Mouse (Mus musculus) neural tube, embryonic 11.5 days (tissue): ENCODE results near the gene Cenph. TPM values are rescaled to one million over a fixed set of nuclear protein-coding genes. Genes with fewer than 3 reads are reported as not detected.
A peak's percentile ranks its signal among the peaks of the same experiment; 100 is the strongest.
"Not testable (repeated sequence)": the region's sequence is repeated elsewhere in the genome, so short reads cannot be mapped to it uniquely, and the experiment has no call there.

ENCODE experiments used
- ATAC-seq: fragments of 200-750 bp; cut with Nextera tagmentation; 2 replicates; pipeline ENCODE4 v1.8.0; 2017; ENCODE audit warnings: moderate number of reproducible peaks, mild to moderate bottlenecking, moderate TSS enrichment, moderate library complexity; ENCODE audit not compliant: insufficient read depth, low FRiP score, low TSS enrichment
- DNase-seq: peaks from one replicate; pipeline ENCODE4 v3.0.0-alpha.2; 2015; ENCODE audit warnings: low spot score
- H3K27ac ChIP-seq: fragments of 300-500 bp; sonication (generic); 2 replicates; pipeline ENCODE4 v1.5.1; 2014; ENCODE audit warnings: low read depth, mild to moderate bottlenecking, low read length
- H3K27me3 ChIP-seq: fragments of 300-500 bp; sonication (generic); 2 replicates; pipeline ENCODE4 v1.6.1; 2014; ENCODE audit warnings: mild to moderate bottlenecking, low read length, mixed read lengths; ENCODE audit not compliant: control insufficient read depth, insufficient read depth
- H3K36me3 ChIP-seq: fragments of 300-500 bp; sonication (generic); 2 replicates; pipeline ENCODE4 v1.6.1; 2014; ENCODE audit warnings: mild to moderate bottlenecking, low read length, moderate library complexity, mixed read lengths; ENCODE audit not compliant: control insufficient read depth, insufficient read depth
- H3K4me1 ChIP-seq: fragments of 300-500 bp; sonication (generic); 2 replicates; pipeline ENCODE4 v1.6.1; 2014; ENCODE audit warnings: low read length, mixed read lengths; ENCODE audit not compliant: control insufficient read depth, insufficient read depth
- H3K4me2 ChIP-seq: fragments of 300-500 bp; sonication (generic); 2 replicates; pipeline ENCODE4 v1.6.1; 2014; ENCODE audit warnings: low read depth, mild to moderate bottlenecking, moderate library complexity
- H3K4me3 ChIP-seq: fragments of 300-500 bp; sonication (generic); 2 replicates; pipeline ENCODE4 v1.5.1; 2014; ENCODE audit warnings: low read depth, low read length
- H3K9ac ChIP-seq: fragments of 300-500 bp; sonication (generic); 2 replicates; pipeline ENCODE4 v1.6.1; 2014; ENCODE audit warnings: mild to moderate bottlenecking, low read length
- H3K9me3 ChIP-seq: fragments of 300-500 bp; sonication (generic); 2 replicates; pipeline ENCODE4 v1.6.1; 2016; ENCODE audit warnings: low read length; ENCODE audit not compliant: control insufficient read depth
- WGBS: fragments of 180-500 bp; shearing (Covaris S2); extraction: QIAGEN DNeasy Blood & Tissue Kit; methylation state at CpG from one replicate; pipeline ENCODE4 v1.1.7; 2014; 5-methylcytosine and 5-hydroxymethylcytosine counted together
- polyA plus RNA-seq: library from polyadenylated mRNA; unstranded; fragments of >200 nt; fragmentation: Nextera tagmentation; extraction: Ambion mirVana; gene quantifications from 2 replicates; pipeline ENCODE4 v1.2.1, GENCODE M21; 2014

The Cenph gene
- polyA plus RNA-seq, 1 experiment from 2014 or later = 44.0 TPM

DNA sequence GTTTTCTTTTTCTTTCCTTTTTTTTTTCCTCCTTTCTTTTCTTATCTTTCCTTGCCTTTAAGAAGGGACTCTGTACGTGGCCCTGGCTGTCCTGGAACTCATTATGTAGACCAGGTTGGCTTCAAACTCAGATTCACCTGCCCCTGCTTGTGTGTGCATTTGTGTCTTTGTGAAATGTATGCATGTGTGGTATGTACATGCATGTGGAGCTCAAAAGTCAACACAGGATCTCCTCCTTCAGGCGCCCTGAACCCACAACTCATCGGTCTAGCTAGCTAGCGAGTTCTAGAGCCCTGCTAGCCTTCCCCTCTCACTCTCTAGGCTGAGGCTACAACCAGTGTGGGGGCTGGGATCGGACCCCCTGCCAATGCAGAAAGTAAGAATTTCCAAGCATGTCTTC, 32.9 kb downstream of the Cenph start:
- no peaks in the 10 kb centered on the region for H3K9me3 ChIP-seq
- 91% methylated on average over 5 of the region's 5 CpGs for WGBS

DNA sequence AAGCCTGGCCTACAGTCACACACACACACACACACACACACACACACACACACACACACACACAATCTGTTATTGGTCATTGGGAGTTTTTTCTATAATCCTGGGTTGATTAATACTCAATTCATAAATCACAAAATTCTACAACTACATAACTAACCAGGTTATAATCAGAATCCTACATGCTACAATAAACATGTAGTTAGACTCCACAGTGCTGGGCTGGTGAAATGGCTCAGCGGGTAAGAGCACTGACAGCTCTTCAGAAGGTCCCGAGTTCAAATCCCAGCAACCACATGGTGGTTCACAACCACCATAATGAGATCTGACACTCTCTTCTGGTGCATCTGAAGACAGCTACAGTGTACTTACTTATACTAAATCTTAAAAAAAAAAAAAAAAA, 42.9 kb downstream of the Cenph start:
- ATAC-seq (no peak), DNase-seq (no peak)
- peaks cover 4% of the 10 kb centered on the region; the same call in 1 of the 2 replicates for H3K36me3 ChIP-seq
- no peak overlapping the region for H3K9ac ChIP-seq
- no peaks in the 10 kb centered on the region for H3K27me3 ChIP-seq
- H3K4me3 ChIP-seq = no peak overlapping the region
- no peak overlapping the region for H3K27ac ChIP-seq
- H3K4me2 ChIP-seq = no peak overlapping the region
- WGBS = 88% methylated on average over 2 of the region's 2 CpGs
- no peaks in the 10 kb centered on the region for H3K9me3 ChIP-seq
- no peaks in the 10 kb centered on the region for H3K4me1 ChIP-seq

More for the DNA sequence above, 32.9 kb downstream of the Cenph start:
- Histone ChIP-seq H3K4me2 (no peak overlapping the region), H3K27me3 (no peaks in the 10 kb centered on the region), H3K4me3 (no peak overlapping the region), H3K4me1 (no peaks in the 10 kb centered on the region; the same call in 1 of the 2 replicates), H3K36me3 (no peaks in the 10 kb centered on the region), H3K9ac (no peak overlapping the region), H3K27ac (no peak overlapping the region)
- ATAC-seq = no peak
- no peak for DNase-seq

DNA sequence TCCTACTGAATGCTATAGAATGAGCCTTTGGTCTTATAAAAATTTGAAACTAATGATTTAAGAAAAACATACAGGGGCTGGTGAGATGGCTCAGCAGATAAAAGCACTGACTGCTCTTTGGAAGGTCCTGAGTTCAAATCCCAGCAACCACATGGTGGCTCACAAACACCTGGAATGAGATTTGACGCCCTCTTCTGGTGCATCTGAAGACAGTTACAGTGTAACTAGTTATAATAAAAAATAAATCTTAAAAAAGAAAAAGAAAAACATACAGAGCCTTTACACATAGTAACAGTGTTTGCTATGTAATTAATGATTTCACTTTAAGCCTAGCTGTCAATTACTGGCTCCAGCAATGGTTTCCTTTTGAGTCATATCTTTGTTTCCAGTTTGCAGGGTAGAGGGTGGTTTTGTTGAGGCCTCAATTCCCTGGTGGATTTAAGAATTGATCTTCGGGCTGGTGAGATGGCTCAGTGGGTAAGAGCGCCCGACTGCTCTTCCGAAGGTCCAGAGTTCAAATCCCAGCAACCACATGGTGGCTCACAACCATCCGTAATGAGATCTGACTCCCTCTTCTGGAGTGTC, 44.1 kb downstream of the Cenph start:
- not testable (repeated sequence) for H3K9ac ChIP-seq, H3K27me3 ChIP-seq, H3K9me3 ChIP-seq, H3K4me3 ChIP-seq, DNase-seq, H3K36me3 ChIP-seq, H3K4me1 ChIP-seq, H3K27ac ChIP-seq, ATAC-seq
- WGBS = 91% methylated on average over 5 of the region's 6 CpGs
- H3K4me2 ChIP-seq = peak overlapping the region; percentile 54

DNA sequence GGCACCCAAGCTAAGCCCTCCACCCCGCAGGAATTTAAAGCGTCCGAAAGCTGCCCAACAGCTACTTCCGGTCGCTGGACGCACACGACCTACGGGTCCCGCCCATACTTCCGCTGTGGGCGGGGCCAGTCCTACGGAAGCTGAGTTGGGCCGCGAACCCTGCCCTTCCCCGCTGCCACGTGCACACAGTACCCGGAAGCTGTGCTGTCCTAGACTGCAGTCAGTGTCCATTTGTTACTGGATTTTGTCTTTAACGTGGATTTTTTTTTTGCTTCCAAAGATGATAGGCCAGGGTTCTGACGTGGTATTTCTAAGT, 44.9 kb downstream of the Cenph start, which contains the start of gene Cdk7:
Gene Cdk7, minus strand, starts transcription at position 79 of the 316 bp plus-strand sequence.
- H3K4me1 ChIP-seq = no peaks in the 10 kb centered on the region
- DNase-seq = peak; percentile 97
- WGBS = 0% methylated on average over 19 of the region's 19 CpGs

DNA sequence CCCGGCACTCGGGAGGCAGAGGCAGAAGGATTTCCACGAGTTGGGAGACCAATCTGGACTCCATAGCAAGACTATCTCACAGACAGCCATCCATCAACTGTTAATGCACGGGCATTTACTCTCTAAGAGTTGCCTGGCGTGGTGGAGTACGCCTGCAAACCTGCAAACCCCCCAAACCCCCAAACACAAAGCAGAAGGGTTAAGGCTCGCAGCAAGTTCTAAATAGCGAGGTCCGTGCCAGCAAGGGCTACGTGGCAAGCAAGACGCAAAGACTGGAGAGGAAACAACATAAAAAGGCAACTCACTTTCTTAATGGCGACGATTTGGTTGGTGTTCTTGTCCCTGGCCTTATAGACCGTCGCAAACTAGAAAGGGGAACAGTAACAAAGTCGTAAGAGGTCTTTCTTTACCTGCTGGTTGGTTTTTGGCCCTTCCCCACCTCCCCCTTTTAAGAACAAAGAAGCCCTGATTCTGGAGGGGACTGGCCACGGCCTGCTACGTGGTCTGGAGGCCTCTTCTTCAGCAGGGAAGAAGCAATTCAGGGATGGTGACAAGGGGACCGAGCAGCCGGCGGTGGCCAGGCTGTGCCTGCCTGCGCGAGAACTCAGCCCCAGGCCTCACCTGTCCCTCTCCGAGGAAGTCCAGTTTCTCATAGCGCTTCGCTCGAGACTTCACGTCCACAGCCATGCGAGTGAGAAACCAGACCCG, 45.4 kb downstream of the Cenph start:
- Histone ChIP-seq H3K27me3 (no peaks in the 10 kb centered on the region), H3K9ac (peak overlapping the region; percentile 84), H3K4me2 (peak overlapping the region; percentile 54), H3K4me3 (peak overlapping the region; percentile 89), H3K9me3 (no peaks in the 10 kb centered on the region), H3K4me1 (no peaks in the 10 kb centered on the region), H3K27ac (peak overlapping the region; percentile 81), H3K36me3 (peaks cover 6% of the 10 kb centered on the region; the same call in 1 of the 2 replicates)
- no peak for DNase-seq
- peak; percentile 79 for ATAC-seq
- WGBS = 2% methylated on average over 30 of the region's 30 CpGs

More for the DNA sequence above, 44.9 kb downstream of the Cenph start, which contains the start of gene Cdk7:
- Histone ChIP-seq H3K36me3 (peaks cover 6% of the 10 kb centered on the region; the same call in 1 of the 2 replicates), H3K4me3 (peak within 1 kb of the TSS; percentile 89), H3K27ac (peak within 1 kb of the TSS; percentile 81), H3K4me2 (peak within 1 kb of the TSS; percentile 54), H3K9ac (peak within 1 kb of the TSS; percentile 84), H3K9me3 (no peaks in the 10 kb centered on the region), H3K27me3 (no peaks in the 10 kb centered on the region)
- ATAC-seq = peak; percentile 100

DNA sequence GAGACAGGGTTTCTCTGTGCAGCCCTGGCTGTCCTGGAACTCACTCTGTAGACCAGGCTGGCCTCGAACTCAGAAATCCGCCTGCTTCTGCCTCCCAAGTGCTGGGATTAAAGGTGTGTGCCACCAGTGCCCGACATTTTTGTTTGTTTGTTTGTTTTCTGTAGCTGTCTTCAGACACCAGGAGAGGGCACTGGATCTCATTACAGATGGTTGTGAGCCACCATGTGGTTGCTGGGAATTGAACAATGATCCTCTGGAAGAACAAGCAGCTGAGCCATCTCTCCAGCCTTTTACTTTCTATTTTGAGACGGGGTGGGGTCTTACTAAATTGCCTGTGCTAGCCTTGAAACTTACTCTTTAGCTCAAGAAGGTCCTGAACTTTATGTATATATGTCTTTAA, 47.2 kb downstream of the Cenph start:
- H3K4me1 ChIP-seq, H3K9me3 ChIP-seq, H3K27ac ChIP-seq, H3K27me3 ChIP-seq, H3K36me3 ChIP-seq, ATAC-seq, H3K4me2 ChIP-seq, H3K9ac ChIP-seq, H3K4me3 ChIP-seq, DNase-seq: not testable (repeated sequence)
- WGBS = 91% methylated on average over 4 of the region's 4 CpGs

DNA sequence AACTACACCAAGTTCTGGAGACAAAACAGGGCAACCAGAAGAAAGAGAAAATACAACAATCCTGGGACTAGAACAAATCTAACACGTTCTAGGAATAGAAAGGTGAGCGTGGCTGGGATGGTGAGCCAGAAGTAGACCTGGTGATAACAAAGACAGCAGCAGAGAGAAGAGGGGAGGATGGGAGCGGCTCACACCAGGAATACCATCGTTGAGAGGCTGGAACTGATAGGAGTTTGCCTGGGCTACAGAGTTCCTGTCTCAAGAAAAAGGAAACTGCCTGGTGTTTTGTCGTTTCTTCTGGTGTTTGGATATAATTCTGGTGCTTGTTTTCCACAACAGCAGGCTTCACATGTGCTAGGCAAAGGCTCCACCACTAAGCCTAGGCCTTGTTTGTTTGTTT, 47.6 kb downstream of the Cenph start:
- H3K4me1 ChIP-seq = no peaks in the 10 kb centered on the region
- no peak for ATAC-seq
- H3K9me3 ChIP-seq = no peaks in the 10 kb centered on the region
- 93% methylated on average over 5 of the region's 5 CpGs for WGBS
- H3K27ac ChIP-seq = no peak overlapping the region
- no peak overlapping the region for H3K9ac ChIP-seq
- no peak overlapping the region for H3K4me2 ChIP-seq
- peaks cover 4% of the 10 kb centered on the region; the same call in 1 of the 2 replicates for H3K36me3 ChIP-seq
- H3K4me3 ChIP-seq = no peak overlapping the region
- H3K27me3 ChIP-seq = no peaks in the 10 kb centered on the region
- DNase-seq = no peak

DNA sequence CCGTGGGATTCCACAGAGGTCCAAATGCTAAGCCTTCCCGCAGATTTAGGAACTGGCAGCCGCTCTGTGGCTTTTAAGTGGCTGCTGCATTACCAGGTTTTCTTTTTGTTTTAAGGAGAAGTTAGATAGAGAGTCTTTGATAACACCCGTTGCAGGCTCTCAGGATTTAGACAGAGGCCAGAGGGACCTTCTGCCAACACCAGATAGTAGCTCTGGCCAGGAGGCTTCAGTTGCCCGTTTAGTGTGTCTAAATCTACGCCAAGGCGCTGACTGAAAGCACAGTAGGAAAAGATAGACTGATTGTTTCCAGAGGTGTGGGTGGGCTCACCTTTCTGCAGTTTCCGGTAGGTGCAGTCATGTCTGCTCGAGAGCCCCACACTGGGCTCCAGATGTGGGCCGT, 50.5 kb downstream of the Cenph start:
- WGBS = 95% methylated on average over 10 of the region's 10 CpGs
- Histone ChIP-seq H3K4me1 (no peaks in the 10 kb centered on the region), H3K4me2 (no peak overlapping the region), H3K9ac (no peak overlapping the region), H3K9me3 (no peaks in the 10 kb centered on the region), H3K36me3 (peaks cover 8% of the 10 kb centered on the region), H3K27ac (no peak overlapping the region), H3K27me3 (no peaks in the 10 kb centered on the region), H3K4me3 (no peak overlapping the region)
- DNase-seq (no peak), ATAC-seq (no peak)
